Mouse (Mus musculus) frontal cortex, postnatal 10 days (tissue): ENCODE measurements around the gene Tenm2.

Source experiments
- DNase-seq, 2 experiments: peaks; one replicate each; pipeline ENCODE4 v3.0.0; 2022; ENCODE audit warnings: low spot score in 2 of 2, mixed read lengths in 1 of 2

Gene Tenm2

GRCm38 (mm10) chr11:36697021-36697639 lies 538.6 kb downstream of the Tenm2 start:
- DNase-seq: no peak

GRCm38 (mm10) chr11:36694810-36695209 lies 541.0 kb downstream of the Tenm2 start:
- no peak for DNase-seq

- no peak for DNase-seq
Measured at GRCm38 (mm10) chr11:36692637-36693036, 543.1 kb downstream of the Tenm2 start.

GRCm38 (mm10) chr11:36690826-36691225 lies 544.9 kb downstream of the Tenm2 start:
- no peak for DNase-seq

GRCm38 (mm10) chr11:36686253-36686652 lies 549.5 kb downstream of the Tenm2 start:
- DNase-seq: no peak

- no peak for DNase-seq
Measured at GRCm38 (mm10) chr11:36679361-36679760, 556.4 kb downstream of the Tenm2 start.

- DNase-seq: no peak
Measured at GRCm38 (mm10) chr11:36678542-36678941, 557.2 kb downstream of the Tenm2 start.

- DNase-seq: peak in 1 of 2 experiments; percentile 25
Measured at GRCm38 (mm10) chr11:36678057-36678396, 557.7 kb downstream of the Tenm2 start.

GRCm38 (mm10) chr11:36677321-36678056 lies 558.3 kb downstream of the Tenm2 start:
- peak in 1 of 2 experiments; percentile 38 for DNase-seq

- DNase-seq: no peak
Measured at GRCm38 (mm10) chr11:36676446-36677284, 559.1 kb downstream of the Tenm2 start.

- no peak for DNase-seq
Measured at GRCm38 (mm10) chr11:36674902-36675422, 560.8 kb downstream of the Tenm2 start.

- DNase-seq: no peak
Measured at GRCm38 (mm10) chr11:36674141-36674540, 561.6 kb downstream of the Tenm2 start.

- DNase-seq: no peak
Measured at GRCm38 (mm10) chr11:36671196-36671595, 564.6 kb downstream of the Tenm2 start.

GRCm38 (mm10) chr11:36664026-36664425 lies 571.7 kb downstream of the Tenm2 start:
- no peak for DNase-seq

- no peak for DNase-seq
Measured at GRCm38 (mm10) chr11:36663571-36663970, 572.2 kb downstream of the Tenm2 start.

GRCm38 (mm10) chr11:36653656-36654323 lies 582.0 kb downstream of the Tenm2 start:
- no peak for DNase-seq

GRCm38 (mm10) chr11:36647179-36647578 lies 588.6 kb downstream of the Tenm2 start:
- DNase-seq: no peak

- DNase-seq: no peak
Measured at GRCm38 (mm10) chr11:36635082-36635481, 600.7 kb downstream of the Tenm2 start.

GRCm38 (mm10) chr11:36632201-36632600 lies 603.6 kb downstream of the Tenm2 start:
- no peak for DNase-seq

GRCm38 (mm10) chr11:36613807-36614206 lies 622.0 kb downstream of the Tenm2 start:
- DNase-seq: no peak

- DNase-seq: no peak
Measured at GRCm38 (mm10) chr11:36604815-36605382, 630.9 kb downstream of the Tenm2 start.
